Mouse (Mus musculus) CH12.LX (cell line): ENCODE measurements around the gene Zpr1.

Experiments
- CTCF ChIP-seq, 2 experiments: IDR thresholded peaks in 1 of 2; conservative IDR thresholded peaks in 1 of 2; 2 replicates each; pipeline ENCODE4 v1.5.1; 2011 to 2012; ENCODE audit warnings: low read depth in 2 of 2, low read length in 2 of 2, improper control_type of control experiment in 1 of 2, inconsistent platforms in 1 of 2, mild to moderate bottlenecking in 1 of 2, moderate library complexity in 1 of 2
- EP300 ChIP-seq: IDR thresholded peaks from 2 replicates; pipeline ENCODE4 v1.6.1; 2011; ENCODE audit warnings: low read length, improper control_type of control experiment
- HCFC1 ChIP-seq: IDR thresholded peaks from 2 replicates; pipeline ENCODE4 v1.6.1; 2012; ENCODE audit warnings: low read depth, mild to moderate bottlenecking, inconsistent platforms, low read length, improper control_type of control experiment
- MAFK ChIP-seq: IDR thresholded peaks from 2 replicates; pipeline ENCODE4 v1.6.1; 2011; ENCODE audit warnings: low read length, improper control_type of control experiment; ENCODE audit not compliant: insufficient replicate concordance
- MEF2A ChIP-seq: IDR thresholded peaks from 2 replicates; pipeline ENCODE4 v1.6.1; 2014; ENCODE audit warnings: low read depth, mild to moderate bottlenecking, inconsistent platforms, low read length, improper control_type of control experiment, borderline replicate concordance
- MYC ChIP-seq: IDR thresholded peaks from 2 replicates; pipeline ENCODE4 v1.6.1; 2011; ENCODE audit warnings: low read depth, mild to moderate bottlenecking, improper control_type of control experiment, low read length
- POLR2A ChIP-seq: IDR thresholded peaks from 2 replicates; pipeline ENCODE4 v1.6.1; 2011; ENCODE audit warnings: low read depth, mild to moderate bottlenecking, improper control_type of control experiment, low read length
- RAD21 ChIP-seq: IDR thresholded peaks from 2 replicates; pipeline ENCODE4 v1.6.1; 2011; ENCODE audit warnings: low read depth, mild to moderate bottlenecking, low read length, improper control_type of control experiment, moderate library complexity

GRCm38 (mm10) chr9:46246752-46247324 lies 26.0 kb upstream of the Zpr1 start:
- no peak for TF ChIP-seq POLR2A
- TF ChIP-seq CTCF (conservative IDR thresholded peaks at IDR 0.05 in 1 of 2, IDR thresholded peaks at IDR 0.05 in 1 of 2; ENCODE audit: low read depth in 2 of 2, low read length in 2 of 2) = peak in 1 of 2 experiments; percentile 86; a peak in 2 of 4 replicates
- TF ChIP-seq MYC = no peak
- no peak for TF ChIP-seq EP300
- peak; percentile 88 for TF ChIP-seq RAD21
- no peak for TF ChIP-seq MEF2A
- no peak for TF ChIP-seq HCFC1
- no peak for TF ChIP-seq MAFK
